Mouse (Mus musculus) embryonic facial prominence, embryonic 10.5 days (tissue): ENCODE results near the gene Rabgap1l. TPM values are rescaled to one million over a fixed set of nuclear protein-coding genes. Genes with fewer than 3 reads are reported as not detected.

Experiments used
- DNase-seq: peaks from one replicate; pipeline ENCODE4 v3.0.0-alpha.2; 2017; ENCODE audit warnings: low spot score
- H3K27ac ChIP-seq: fragments of 300-500 bp; sonication (generic); replicated peaks from 2 replicates; pipeline ENCODE4 v1.5.1; 2016; ENCODE audit warnings: mild to moderate bottlenecking
- H3K27me3 ChIP-seq: fragments of 300-500 bp; sonication (generic); replicated peaks from 2 replicates; pipeline ENCODE4 v1.6.1; 2016; ENCODE audit warnings: low read depth, mild to moderate bottlenecking; ENCODE audit not compliant: poor library complexity, severe bottlenecking
- H3K36me3 ChIP-seq: fragments of 300-500 bp; sonication (generic); replicated peaks from 2 replicates; pipeline ENCODE4 v1.6.1; 2016; ENCODE audit warnings: mild to moderate bottlenecking, moderate library complexity
- H3K4me1 ChIP-seq: fragments of 300-500 bp; sonication (generic); 2 replicates; pipeline ENCODE4 v1.6.1; 2016
- H3K4me3 ChIP-seq: fragments of 300-500 bp; sonication (generic); 2 replicates; pipeline ENCODE4 v1.5.1; 2016; ENCODE audit warnings: mild to moderate bottlenecking, moderate library complexity
- H3K9me3 ChIP-seq: fragments of 300-500 bp; sonication (generic); 2 replicates; pipeline ENCODE4 v1.6.1; 2016; ENCODE audit warnings: mild to moderate bottlenecking
- WGBS: fragments of 180-500 bp; shearing (Covaris S2); methylation state at CpG from one replicate; pipeline ENCODE4 v1.1.7; 2016; 5-methylcytosine and 5-hydroxymethylcytosine counted together
- polyA plus RNA-seq: library from polyadenylated mRNA; unstranded; fragments of >200 nt; fragmentation: Nextera tagmentation; extraction: Ambion mirVana; gene quantifications from 2 replicates; pipeline ENCODE4 v1.2.1, GENCODE M21; 2016

Gene Rabgap1l
- polyA plus RNA-seq, 1 experiment from 2014 or later, result 11.2 TPM

GRCm38 (mm10) chr1:160301156-160301555 lies 491.9 kb downstream of the Rabgap1l start:
- Histone ChIP-seq H3K4me3 (no peak overlapping the region), H3K4me1 (peaks cover 7% of the 10 kb centered on the region; the same call in 1 of the 2 replicates), H3K36me3 (no peaks in the 10 kb centered on the region), H3K27me3 (no peaks in the 10 kb centered on the region), H3K27ac (no peak overlapping the region), H3K9me3 (no peaks in the 10 kb centered on the region)
- 87% methylated on average over 6 of the region's 6 CpGs for WGBS
- no peak for DNase-seq

- 91% methylated on average over 2 of the region's 2 CpGs for WGBS
- no peaks in the 10 kb centered on the region for H3K27me3 ChIP-seq
- no peak overlapping the region for H3K27ac ChIP-seq
- H3K9me3 ChIP-seq, result no peaks in the 10 kb centered on the region
- H3K36me3 ChIP-seq, result no peaks in the 10 kb centered on the region
- no peak for DNase-seq
- H3K4me3 ChIP-seq, result no peak overlapping the region
- peaks cover 7% of the 10 kb centered on the region; the same call in 1 of the 2 replicates for H3K4me1 ChIP-seq
These were observed 492.3 kb downstream of the Rabgap1l start for GRCm38 (mm10) chr1:160300704-160301103.

GRCm38 (mm10) chr1:160299979-160300378 lies 493.0 kb downstream of the Rabgap1l start:
- no peak for DNase-seq
- Histone ChIP-seq H3K4me3 (no peak overlapping the region), H3K9me3 (no peaks in the 10 kb centered on the region), H3K36me3 (no peaks in the 10 kb centered on the region), H3K4me1 (peaks cover 7% of the 10 kb centered on the region; the same call in 1 of the 2 replicates), H3K27me3 (no peaks in the 10 kb centered on the region), H3K27ac (no peak overlapping the region)
- WGBS, result 79% methylated on average over 4 of the region's 4 CpGs

DNA sequence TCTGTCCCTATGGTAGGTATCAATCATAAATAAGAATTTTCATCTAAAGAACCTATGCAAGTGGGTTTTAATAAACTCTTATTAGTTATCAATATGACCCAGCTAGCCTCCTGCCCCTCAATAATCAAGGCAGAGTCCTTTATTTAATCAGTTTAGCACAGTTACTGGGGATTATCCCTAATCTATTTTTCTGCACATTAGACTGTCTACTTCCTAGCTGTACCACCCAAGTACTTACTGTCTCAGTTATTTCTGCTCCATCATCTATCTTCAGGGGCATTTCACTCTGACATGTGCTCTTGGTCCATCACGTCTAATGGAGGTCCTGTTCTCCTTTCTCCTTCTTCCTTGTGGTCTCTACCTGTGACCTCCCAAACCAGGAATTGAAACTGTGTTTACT lies 494.1 kb downstream of the Rabgap1l start:
- Histone ChIP-seq H3K27ac (no peak overlapping the region), H3K27me3 (no peaks in the 10 kb centered on the region), H3K9me3 (no peaks in the 10 kb centered on the region), H3K4me1 (peaks cover 7% of the 10 kb centered on the region; the same call in 1 of the 2 replicates), H3K36me3 (no peaks in the 10 kb centered on the region), H3K4me3 (no peak overlapping the region)
- DNase-seq, result no peak
- WGBS, result 84% methylated on average over 1 of the region's 1 CpGs

- no peak for DNase-seq
- Histone ChIP-seq H3K4me1 (peaks cover 7% of the 10 kb centered on the region; the same call in 1 of the 2 replicates), H3K4me3 (no peak overlapping the region), H3K36me3 (no peaks in the 10 kb centered on the region), H3K27me3 (no peaks in the 10 kb centered on the region), H3K27ac (no peak overlapping the region), H3K9me3 (no peaks in the 10 kb centered on the region)
- 84% methylated on average over 3 of the region's 3 CpGs for WGBS
These were observed 495.3 kb downstream of the Rabgap1l start for GRCm38 (mm10) chr1:160297701-160298100.

- 85% methylated on average over 1 of the region's 1 CpGs for WGBS
- Histone ChIP-seq H3K9me3 (no peaks in the 10 kb centered on the region), H3K4me1 (peaks cover 7% of the 10 kb centered on the region; the same call in 1 of the 2 replicates), H3K27me3 (no peaks in the 10 kb centered on the region), H3K36me3 (no peaks in the 10 kb centered on the region), H3K27ac (no peak overlapping the region), H3K4me3 (no peak overlapping the region)
- DNase-seq, result no peak
These were observed 497.7 kb downstream of the Rabgap1l start for GRCm38 (mm10) chr1:160295323-160295722.

DNA sequence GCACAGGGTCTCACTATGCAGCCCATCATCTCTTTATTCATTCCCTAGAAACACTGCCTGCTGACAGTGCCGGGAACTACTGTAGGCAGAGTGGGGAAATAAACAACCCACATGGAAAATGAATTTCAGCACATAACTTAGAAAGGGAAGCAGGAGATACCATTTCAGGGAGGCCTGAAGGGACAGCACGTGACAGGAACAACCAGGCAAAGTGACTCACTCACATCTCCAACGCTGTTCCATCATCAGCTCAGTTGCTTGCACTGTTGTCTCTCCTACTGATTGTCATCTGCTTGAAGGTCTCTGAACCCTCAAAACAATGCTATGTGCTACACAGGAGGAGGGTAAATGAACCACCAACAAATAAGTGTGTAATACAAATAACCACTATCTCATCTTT lies 499.5 kb downstream of the Rabgap1l start:
- Histone ChIP-seq H3K4me1 (peaks cover 7% of the 10 kb centered on the region; the same call in 1 of the 2 replicates), H3K4me3 (no peak overlapping the region), H3K27ac (no peak overlapping the region), H3K9me3 (no peaks in the 10 kb centered on the region), H3K36me3 (no peaks in the 10 kb centered on the region), H3K27me3 (no peaks in the 10 kb centered on the region)
- DNase-seq, result no peak
- WGBS, result 91% methylated on average over 3 of the region's 3 CpGs

GRCm38 (mm10) chr1:160292058-160292457 lies 501.0 kb downstream of the Rabgap1l start:
- H3K27me3 ChIP-seq, result no peaks in the 10 kb centered on the region
- 0 out of 2 replicates have a peak, but pooled peaks cover under 1% of the 10 kb centered on the region for H3K4me1 ChIP-seq
- no peaks in the 10 kb centered on the region for H3K9me3 ChIP-seq
- WGBS, result 87% methylated on average over 2 of the region's 2 CpGs
- H3K4me3 ChIP-seq, result no peak overlapping the region
- H3K36me3 ChIP-seq, result no peaks in the 10 kb centered on the region
- H3K27ac ChIP-seq, result no peak overlapping the region
- no peak for DNase-seq

DNA sequence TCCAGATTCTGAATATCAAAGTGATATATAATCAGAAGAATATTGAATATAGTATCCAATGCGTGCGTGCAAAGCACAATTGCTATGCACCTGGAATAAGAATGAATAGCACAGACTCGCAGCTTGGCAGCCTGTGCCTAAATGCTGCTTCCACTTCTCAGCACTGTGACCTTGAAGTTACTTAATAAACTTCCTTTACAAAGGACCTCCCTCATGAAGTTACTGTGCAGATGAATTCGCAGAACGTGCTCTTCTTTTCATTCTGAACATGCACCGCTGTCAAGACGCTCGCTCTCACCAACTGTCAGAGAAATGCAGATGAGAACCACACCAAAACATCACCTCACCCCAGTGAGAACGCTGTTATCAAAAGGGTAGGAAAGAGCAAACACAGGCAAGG lies 502.8 kb downstream of the Rabgap1l start:
- Histone ChIP-seq H3K27me3 (no peaks in the 10 kb centered on the region), H3K4me3 (no peak overlapping the region)

DNA sequence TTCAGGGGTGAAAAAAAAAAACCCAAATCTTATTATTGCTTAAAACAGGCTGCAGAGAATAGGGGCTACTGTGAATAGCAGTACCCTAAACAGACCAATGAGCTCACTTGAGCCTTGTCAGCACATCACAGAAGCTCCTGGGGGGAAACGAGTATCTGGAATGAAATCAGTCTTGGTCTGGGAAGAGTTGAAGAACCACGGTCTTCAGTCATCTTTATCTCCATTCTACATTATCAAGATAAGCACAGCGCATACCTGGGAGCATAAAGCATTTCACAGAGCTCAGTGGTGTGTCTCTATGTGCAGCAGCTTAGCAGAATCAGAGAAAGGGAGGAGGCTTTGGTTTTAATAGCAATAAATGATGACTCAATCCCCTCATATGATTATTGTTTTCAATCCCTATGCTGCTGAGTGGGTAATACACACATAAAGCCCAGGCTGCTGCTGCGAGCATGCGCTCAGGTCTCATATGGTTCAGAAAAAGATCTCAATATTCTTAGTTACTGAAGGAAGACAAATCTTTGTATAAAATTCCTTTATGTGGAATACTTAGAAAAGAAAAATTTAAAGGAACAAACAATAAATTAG lies 505.9 kb downstream of the Rabgap1l start:
- 75% methylated on average over 5 of the region's 5 CpGs for WGBS
- Histone ChIP-seq H3K9me3 (no peaks in the 10 kb centered on the region), H3K4me1 (peaks cover 8% of the 10 kb centered on the region; the same call in 1 of the 2 replicates), H3K27me3 (no peaks in the 10 kb centered on the region), H3K27ac (no peak overlapping the region), H3K36me3 (no peaks in the 10 kb centered on the region), H3K4me3 (no peak overlapping the region)
- no peak for DNase-seq

More for the DNA sequence above, 502.8 kb downstream of the Rabgap1l start:
- peaks cover 8% of the 10 kb centered on the region; the same call in 1 of the 2 replicates for H3K4me1 ChIP-seq
- WGBS, result 83% methylated on average over 9 of the region's 9 CpGs
- no peaks in the 10 kb centered on the region for H3K9me3 ChIP-seq
- H3K27ac ChIP-seq, result no peak overlapping the region
- no peaks in the 10 kb centered on the region for H3K36me3 ChIP-seq
- DNase-seq, result no peak

DNA sequence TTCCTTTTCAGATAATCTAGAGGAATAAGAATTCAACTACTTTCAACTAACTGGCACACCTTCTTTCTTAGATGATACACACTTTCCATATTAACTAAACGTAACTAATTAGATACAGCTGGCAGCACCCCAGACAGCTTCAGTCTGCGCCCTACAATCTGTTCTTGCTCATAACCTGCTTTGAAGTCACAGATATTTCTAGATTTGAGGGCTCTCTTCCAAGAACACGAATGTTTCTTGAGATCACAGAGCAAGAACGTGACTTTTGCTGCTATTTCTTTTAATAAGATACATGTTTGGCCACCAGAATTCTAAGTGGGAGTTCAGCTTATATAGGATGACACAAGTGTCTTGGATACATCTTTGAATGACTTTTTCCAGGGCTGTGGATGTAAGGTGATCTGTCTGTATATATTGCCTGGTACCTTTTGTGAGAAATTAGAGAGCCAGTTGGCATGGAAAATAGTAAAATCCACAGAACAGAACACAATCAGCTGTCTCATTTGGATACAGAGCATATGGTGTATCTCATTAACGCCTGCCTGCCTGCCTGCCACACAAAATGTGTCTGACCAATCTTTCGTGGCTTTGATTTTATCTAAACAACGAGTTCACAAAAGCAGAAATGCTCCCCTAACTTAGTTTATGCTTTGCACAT lies 506.5 kb downstream of the Rabgap1l start:
- WGBS, result 73% methylated on average over 7 of the region's 7 CpGs
- Histone ChIP-seq H3K9me3 (no peaks in the 10 kb centered on the region), H3K27me3 (no peaks in the 10 kb centered on the region), H3K4me3 (no peak overlapping the region), H3K27ac (no peak overlapping the region), H3K36me3 (no peaks in the 10 kb centered on the region), H3K4me1 (peaks cover 8% of the 10 kb centered on the region; the same call in 1 of the 2 replicates)
- DNase-seq, result no peak

DNA sequence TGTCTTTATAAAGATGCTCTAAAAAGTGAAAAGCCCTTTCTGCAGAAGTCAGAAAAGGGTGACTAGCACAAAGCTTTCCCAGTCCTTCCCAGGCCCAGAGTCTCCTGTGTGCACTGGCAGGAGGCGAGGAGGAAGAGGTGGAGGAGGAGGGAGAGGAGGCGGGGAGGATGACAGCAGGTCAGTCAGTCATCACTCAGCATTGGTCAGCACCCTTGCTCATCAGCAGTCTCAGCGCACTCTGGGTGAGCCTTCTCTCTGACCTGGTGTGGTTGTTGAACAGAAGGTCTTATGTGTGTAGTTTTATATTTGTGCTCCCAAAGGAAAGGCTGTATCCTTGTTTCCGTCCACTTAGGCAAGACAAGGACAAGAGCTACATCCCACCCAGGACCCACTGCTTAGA lies 508.8 kb downstream of the Rabgap1l start:
- H3K27ac ChIP-seq, result no peak overlapping the region
- peaks cover 8% of the 10 kb centered on the region; the same call in 1 of the 2 replicates for H3K4me1 ChIP-seq
- no peaks in the 10 kb centered on the region for H3K27me3 ChIP-seq
- no peaks in the 10 kb centered on the region for H3K36me3 ChIP-seq
- WGBS, result 64% methylated on average over 4 of the region's 4 CpGs
- H3K9me3 ChIP-seq, result no peaks in the 10 kb centered on the region
- no peak for DNase-seq
- no peak overlapping the region for H3K4me3 ChIP-seq
